Mouse (Mus musculus) spleen, postnatal 10 days (tissue): Measurements from ENCODE around the gene Wasf2.

Experiments
- DNase-seq, 2 experiments: peaks; one replicate each; pipeline ENCODE4 v3.0.0; 2021 to 2022; ENCODE audit warnings: low spot score in 2 of 2

Gene Wasf2

DNA sequence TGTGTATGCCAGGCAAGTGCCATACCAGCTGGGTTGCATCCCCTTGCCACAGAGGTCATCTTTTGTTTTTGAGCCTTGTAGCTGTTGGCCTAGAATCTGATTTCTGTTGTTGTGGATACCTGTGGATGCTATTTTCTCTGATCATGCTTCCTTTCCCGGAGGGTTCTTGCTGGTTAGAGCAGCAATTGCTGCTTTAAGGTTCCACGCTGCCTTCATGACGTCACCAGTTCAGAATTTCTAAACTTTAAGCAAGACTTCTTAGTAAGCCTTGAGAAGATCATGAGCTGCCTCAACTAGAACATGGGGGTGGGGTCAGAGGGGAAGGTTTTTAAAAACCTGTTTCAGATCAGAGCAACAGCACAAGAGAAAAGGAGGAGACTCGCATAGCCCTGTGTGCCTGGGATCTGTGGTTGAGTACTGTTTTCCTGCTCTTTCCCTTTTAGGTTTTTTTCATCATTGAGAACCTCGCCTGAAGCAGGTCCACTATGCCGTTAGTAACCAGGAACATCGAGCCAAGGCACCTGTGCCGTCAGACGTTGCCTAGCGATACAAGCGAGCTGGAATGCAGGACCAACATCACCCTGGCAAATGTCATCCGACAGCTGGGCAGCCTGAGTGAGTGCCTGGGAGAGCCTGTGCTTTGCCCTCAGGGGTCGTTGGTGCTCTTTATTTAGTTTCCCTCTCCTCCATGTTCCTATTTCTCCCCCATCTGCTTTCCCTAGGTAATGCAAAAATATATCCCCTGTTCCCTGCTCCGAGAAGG is 45.9 kb downstream of the Wasf2 start:
- no peak for DNase-seq

GRCm38 (mm10) chr4:133176761-133177403 is 46.6 kb downstream of the Wasf2 start:
- DNase-seq: no peak

GRCm38 (mm10) chr4:133178305-133178704 is 48.0 kb downstream of the Wasf2 start:
- peak in 1 of 2 experiments; percentile 62 for DNase-seq

- no peak for DNase-seq
Measured at GRCm38 (mm10) chr4:133179258-133179657, 49.0 kb downstream of the Wasf2 start.

GRCm38 (mm10) chr4:133182439-133183033 is 52.2 kb downstream of the Wasf2 start:
- no peak for DNase-seq

DNA sequence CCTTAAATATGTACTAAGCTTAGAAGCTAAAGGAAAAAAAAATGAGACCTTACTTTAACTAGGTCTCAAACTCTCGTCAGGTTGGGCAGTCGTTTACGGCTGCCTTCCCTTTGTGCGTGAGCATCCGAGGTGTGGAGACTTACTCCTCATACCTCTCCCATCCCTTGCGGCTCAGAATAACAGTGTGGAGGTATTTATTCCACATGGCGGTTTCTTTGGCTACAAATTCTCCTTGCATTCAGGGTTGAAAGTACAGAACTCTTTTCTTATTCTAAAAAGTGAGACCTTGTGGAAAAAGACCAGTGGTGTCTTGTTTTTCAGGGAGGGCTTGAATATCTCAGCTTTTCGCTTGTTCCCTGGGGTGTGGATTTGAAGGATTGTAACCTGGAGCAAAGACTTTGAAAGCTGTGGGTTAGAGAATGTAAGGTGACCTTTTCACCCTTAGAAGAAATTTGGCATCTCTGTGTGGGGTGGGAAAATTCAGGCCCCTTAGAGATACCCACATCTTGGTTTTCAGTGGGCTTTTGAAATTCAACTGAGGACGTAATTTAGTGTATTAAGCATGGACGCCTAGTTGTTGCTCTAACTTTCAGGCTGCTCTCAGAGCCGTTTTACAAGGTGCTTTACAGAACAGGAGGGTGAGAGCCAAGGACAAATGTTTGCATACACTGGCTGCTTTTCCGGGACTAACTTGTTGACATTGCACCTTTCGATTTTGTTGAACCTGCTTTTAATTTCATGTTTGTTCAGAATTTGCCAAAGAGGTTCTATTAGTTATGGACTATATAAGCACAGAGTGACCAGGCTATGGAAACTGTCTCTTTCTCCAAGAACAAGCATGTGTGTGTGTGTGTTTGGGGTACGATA is 54.0 kb downstream of the Wasf2 start:
- DNase-seq: no peak

DNA sequence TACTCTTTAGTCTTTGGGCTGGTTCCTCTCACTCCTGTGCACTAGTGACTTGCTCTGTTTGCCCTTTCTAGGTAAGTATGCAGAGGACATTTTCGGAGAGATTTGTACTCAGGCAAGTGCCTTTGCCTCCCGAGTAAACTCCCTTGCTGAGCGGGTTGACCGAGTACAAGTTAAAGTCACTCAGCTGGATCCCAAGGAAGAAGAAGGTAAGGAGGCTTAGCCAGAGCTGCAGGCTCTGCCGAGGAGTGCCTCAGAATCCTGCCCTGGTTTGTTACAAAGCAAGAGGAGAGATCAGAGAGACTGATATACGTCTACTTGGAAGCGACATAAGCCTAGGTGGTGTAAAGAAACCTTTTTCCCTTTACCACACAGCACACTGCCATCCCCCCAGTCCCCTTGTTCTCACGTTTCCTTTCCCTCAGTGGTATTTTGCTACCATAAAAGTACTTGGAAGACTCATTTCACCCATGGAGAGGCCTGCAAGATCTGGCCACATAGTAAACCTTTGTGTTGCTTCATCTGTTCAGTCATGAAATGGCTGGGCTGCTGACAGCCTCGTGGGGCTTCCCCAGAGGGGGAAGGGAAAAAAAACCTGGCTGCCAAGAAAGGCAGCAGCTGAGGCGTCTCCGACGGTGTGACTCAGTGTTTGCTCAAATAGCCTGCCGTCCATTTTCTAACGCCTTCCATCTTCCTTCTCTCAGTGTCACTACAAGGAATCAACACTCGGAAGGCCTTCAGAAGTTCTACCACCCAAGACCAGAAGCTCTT is 54.8 kb downstream of the Wasf2 start:
- no peak for DNase-seq

DNA sequence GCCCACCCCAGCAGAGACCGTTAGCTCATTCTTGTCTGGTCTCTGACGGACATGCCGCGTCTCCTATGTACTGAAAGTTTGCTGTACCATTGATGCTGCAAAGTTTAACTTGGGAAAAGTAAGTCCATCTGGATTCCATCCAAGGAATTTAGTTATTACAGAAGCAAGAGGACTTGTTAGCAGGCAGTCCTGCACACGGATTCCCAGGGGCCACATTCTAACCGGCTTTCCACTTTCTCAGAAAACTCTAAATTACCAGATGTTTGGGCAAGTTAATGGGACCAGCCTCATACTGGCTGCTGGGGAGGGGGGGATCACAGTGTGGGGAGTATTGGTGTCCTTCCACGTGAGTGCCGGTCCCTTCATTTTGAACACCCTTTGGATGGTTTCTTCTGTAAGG is 55.6 kb downstream of the Wasf2 start:
- no peak for DNase-seq

- no peak for DNase-seq
Measured at GRCm38 (mm10) chr4:133186856-133187255, 56.6 kb downstream of the Wasf2 start.

DNA sequence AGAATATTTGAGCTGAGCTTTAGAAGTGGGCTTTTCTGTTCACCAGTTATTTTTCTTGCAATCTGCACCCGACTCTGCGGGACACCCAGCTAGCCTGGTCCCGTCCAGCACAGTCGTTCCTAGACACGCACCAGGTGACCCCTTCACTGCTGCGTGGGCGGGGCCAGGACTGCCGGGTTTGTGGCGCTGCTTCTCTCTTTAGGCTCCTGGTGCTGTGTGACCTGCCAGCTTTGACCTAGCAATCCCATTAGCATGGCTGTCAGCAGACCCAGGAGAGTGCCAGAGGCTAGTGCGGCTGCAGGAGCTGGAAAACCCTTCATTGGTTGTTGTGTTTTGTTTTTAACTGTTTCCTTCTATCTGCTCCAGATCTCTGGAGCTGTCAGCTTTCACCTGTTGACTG is 59.1 kb downstream of the Wasf2 start:
- DNase-seq: no peak

DNA sequence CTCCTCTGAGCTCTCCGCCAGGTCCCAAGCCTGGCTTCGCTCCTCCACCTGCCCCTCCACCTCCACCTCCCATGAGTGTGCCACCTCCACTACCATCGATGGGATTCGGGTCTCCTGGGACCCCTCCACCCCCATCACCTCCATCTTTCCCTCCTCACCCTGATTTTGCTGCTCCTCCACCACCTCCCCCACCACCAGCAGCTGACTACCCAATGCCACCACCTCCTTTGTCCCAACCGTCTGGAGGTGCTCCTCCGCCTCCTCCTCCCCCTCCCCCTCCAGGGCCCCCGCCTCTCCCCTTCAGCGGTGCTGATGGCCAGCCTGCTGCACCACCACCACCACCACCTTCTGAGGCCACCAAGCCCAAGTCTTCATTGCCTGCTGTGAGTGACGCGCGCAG is 64.2 kb downstream of the Wasf2 start:
- DNase-seq: no peak

- no peak for DNase-seq
Measured at GRCm38 (mm10) chr4:133195014-133195413, 64.7 kb downstream of the Wasf2 start.

DNA sequence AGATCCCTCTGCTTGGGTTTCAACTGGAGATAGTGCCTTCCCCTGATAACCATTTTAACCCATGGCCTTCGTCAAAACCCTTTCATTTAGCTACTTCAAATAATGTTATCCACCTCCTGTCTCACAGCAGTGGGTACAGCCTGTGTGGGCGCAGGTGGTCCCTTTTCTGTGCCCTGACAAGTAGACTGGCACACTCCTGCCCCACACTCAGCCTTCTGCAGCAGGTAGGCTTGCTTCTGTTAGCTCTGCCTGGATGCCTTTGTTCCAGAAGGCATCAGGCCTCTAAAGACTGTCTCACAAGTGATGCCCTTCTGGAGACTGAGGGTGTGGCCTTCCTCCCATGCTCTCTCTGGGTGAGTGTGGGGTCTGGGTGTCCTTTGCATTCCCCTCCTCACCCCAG is 65.8 kb downstream of the Wasf2 start:
- DNase-seq: no peak

DNA sequence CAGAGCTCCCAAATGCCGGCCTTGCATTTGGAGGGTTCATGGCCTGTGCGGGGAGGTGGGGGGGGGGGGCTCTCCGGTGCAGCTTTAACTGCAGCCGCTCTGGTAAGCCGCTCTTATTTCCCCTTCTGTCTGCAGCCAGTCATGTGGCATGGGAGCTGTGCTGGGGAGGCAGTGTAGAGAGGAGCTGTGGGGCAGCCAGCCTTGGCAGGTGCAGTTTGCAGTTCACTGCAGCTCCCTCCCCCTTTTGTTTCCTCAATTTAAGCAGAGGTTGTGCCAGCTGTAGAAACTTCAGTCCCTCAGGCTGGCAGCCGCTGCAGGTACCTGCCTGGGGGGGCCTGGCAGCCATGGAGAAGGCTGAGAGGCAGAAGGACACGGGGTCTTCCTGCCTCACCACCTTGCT is 66.5 kb downstream of the Wasf2 start:
- DNase-seq: peak in 1 of 2 experiments; percentile 63

- DNase-seq: peak in 1 of 2 experiments; percentile 12
Measured at GRCm38 (mm10) chr4:133197355-133197754, 67.0 kb downstream of the Wasf2 start.

- peak in 1 of 2 experiments; percentile 15 for DNase-seq
Measured at GRCm38 (mm10) chr4:133197801-133198286, 67.5 kb downstream of the Wasf2 start.

DNA sequence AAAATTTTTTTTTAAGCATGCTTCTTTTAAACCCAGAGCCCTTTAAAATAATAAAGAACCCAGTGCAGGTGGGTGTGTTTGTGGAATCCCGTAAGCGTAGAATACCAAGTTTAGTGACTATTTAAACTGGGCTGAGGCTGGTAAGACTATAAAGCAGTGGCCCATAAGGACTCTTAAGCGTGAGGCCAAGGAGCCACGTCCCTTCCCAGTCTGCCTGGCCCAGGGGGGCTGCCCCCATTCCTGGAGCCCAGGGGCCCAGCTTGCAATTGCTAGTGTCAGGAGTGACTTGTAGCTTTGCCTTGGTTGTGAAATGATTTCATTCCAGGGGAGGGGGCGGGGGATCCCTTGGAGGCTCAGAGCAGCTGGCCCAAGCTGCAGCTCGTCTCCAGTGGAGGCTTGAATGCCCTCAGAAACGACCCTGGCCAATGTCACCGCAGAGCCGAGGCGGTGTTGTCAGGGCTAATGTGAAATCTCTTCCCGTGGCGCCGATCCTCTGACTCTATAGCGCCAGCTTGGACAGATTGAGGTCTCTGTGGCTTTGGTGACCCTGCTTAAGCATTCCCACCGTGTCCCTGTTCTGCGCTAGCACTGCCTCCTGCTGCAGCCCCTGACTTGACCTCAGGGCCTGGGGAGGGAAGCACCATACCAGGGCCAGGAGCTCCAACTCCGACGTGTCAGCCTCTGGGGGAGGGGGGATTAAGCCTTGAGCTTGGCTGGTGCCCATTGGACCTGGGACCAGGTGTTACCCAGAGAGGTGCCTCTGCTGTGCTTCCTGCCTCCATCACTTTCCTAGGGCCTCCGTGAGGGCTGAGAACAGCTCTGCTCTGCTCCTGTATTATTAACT is 68.3 kb downstream of the Wasf2 start:
- peak in 1 of 2 experiments; percentile 18 for DNase-seq

DNA sequence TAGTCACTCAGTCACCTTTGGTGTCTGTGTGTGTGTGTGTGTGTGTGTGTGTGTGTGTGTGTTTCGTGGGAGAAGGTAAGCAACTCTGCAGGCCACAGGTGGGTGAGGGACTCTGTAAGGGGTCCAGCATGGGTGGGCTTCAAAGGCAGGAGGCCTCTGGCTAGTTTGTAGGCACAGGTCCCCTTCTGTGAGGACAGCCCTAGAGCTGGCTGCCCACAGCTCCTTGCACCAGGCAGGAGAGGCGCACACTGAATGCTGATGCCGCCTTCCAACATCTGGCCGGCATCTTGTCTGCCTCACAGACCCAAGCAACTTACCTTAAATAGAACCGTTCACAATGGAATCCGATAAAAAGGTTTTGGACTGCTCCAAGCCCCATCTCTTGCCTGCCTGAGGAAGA is 69.4 kb downstream of the Wasf2 start:
- no peak for DNase-seq

- DNase-seq: no peak
Measured at GRCm38 (mm10) chr4:133200343-133200742, 70.0 kb downstream of the Wasf2 start.
